Mouse (Mus musculus): ENCODE measurements around the gene Gm20388. TPM values are rescaled to one million over a fixed set of nuclear protein-coding genes. Genes with fewer than 3 reads are reported as not detected.
A peak's percentile ranks its signal among the peaks of the same experiment; 100 is the strongest.

Gene Gm20388
- total RNA-seq, 2 experiments from 2014 or later, result 4.4 to 7.8 TPM

DNA sequence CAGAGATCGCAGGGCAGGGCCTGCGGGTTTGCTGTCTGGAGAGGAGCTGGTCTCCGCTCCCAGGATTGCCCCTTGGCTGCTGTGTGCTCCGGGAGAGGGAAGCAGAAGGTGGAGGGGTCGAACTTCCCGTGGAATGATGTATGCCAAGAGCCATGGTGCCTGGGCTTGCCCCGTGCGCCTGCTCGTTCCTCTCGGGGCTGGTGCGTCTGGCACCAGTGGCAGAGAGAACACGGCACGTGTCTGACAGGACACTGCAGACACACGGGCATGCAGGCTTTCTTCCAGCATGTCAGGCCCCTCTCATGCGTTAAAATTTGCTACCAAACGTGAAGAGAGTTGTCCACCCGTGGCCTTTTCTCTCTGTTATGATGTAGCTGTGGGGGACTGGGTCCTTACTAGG, 4401.1 kb downstream of the Gm20388 start:
- no peak for DNase-seq (ENCODE audit: low spot score in 2 of 2)

DNA sequence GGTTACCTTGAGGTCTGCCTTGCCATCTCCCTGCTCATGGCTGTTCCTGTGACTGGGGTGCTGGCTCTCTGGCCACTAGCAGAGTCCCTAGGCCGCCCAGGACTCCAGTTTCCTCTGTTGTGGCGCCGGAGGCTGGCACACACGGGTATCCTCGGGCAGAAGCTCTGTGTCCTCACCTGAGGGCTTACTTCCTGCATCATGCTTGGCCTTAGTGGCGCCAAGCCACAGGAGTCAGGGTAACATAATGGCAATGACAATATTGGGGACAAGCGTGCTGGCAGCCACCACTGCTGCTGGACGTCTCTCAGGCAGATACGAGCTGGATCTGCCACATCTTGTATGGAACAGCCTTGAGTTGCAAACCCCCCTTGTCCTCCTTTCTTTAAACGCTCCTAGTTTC, 4401.6 kb downstream of the Gm20388 start:
- no peak for DNase-seq (ENCODE audit: low spot score in 2 of 2)

DNA sequence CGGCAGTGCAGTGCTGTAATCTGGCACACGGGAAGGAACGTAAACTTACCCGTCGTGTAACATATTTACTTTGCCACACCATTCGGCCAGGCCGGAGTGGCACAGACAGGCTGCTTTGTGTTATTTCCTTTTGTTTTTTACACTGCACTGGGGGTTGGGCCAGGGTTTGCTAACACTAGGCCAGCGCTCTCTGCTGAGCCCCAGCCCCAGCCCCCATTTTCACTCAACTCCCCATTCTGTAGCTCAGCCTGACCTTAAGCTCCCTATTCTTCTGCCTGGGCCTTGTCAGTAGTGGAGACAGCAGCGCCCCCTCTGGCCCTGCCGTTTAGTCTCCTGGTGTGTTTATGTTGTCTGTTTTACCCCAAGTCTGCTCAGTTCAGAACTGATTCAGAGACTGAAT, 4404.2 kb downstream of the Gm20388 start:
- DNase-seq (ENCODE audit: low spot score in 2 of 2), result no peak

DNA sequence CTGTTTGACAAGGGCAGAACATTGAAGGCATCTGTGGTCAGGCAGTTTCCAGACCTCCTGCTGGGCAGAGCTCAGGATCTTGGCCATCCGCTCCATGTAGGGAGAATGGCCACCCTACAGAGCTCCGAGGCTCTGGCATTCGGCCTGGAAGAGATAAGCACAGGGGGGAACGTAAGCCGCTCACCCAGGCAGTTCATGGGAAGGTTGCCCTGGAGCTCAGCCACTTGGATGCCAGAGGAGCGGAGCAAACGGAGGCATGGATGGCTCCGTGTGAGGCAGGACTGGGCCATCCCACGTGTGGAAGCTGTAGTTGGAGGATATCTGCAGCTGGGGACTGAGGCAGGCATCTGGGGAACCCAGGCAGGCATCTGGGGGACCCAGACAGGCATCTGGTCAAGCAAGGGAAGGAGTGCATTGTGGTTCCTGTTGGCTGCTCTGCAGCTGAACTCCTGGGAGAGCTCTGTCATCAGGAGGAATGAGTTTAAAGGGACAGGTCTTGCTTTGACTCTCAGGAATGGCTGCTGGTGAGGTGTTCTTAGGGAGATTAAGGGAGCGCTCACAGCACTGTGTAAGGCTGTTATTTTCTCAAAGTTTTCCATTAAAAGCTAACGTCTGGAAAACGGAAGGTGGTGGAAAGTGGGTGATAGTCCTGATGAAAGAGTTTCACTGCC, 4406.0 kb downstream of the Gm20388 start:
- no peak for DNase-seq (ENCODE audit: low spot score in 2 of 2)

DNA sequence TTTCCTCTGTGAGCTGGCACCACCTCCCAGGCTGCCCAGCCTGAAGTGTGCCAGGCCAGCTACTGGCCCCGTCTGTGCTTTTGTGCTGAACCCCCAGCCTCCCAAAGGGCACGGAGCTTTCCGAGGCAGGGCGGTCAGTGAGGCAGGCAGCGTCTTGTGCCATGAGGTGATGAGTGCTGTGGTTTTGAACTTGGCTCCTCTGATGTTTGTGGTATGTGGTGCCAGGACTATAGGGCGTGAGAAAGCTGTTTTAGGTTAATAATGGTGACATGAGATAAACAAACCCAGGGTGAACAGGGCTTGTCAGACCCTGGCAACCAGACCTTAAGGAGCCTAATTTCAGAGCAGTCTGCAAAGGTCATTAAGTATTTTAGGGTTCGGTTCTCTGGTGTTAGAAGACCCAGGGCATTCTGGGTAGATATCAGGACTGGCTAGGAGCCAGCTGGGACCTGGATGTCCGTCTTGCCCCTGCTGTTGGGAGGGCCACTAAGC, 4406.6 kb downstream of the Gm20388 start:
- DNase-seq (ENCODE audit: low spot score in 2 of 2), result no peak

DNA sequence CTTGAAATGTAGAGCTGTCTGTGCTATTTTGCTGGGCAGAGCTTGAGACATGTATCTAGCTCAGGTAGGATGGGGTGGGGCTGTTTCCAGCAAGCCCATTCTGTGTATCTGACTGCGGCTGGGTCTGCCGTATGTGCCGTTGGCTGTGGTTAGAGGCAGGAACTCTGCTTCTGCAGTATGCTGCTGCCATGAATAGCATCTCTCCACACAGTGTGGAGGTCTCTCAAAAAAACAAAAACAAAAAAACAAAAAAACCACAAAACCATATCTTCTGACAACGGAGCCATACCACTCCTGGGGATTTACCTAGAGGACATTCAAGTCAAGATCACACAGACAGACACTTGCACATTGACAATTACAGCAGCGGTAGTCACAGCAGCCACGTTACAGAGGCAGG, 4407.2 kb downstream of the Gm20388 start:
- DNase-seq (ENCODE audit: low spot score in 2 of 2), result no peak

DNA sequence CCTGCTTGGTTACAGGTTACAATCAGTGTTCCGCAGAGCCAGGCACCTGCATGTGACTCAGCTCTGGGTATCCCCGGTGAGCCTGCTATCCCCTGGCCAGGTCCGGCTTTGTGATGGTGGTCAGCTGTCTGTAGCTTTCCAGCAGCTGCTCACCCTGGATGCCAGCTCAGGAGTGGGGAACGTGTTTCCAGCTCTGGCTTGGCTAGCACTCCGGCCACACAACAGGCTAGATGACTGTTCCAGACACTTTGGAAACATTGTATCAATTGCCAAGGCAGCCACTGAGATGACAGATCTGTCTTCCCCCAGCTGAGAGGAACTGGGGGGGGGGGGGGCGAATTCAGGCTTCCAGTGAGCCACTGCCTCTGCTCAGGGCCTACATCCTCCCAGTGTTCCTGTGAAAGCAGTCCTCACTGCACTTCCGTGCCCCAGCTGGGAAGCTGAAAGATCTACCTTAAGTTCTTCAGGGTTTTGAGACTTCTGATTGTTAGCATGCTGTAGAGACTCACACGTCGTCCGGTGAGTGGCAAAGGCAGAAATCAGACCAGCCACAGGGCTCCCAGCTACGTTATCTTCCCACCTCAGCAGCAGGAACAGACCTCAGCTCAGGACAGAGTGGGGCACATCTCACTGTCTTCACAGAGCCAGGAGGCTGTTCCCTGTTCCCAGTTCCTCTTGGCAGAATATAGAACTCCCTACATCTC, 4408.1 kb downstream of the Gm20388 start:
- no peak for DNase-seq (ENCODE audit: low spot score in 2 of 2)

DNA sequence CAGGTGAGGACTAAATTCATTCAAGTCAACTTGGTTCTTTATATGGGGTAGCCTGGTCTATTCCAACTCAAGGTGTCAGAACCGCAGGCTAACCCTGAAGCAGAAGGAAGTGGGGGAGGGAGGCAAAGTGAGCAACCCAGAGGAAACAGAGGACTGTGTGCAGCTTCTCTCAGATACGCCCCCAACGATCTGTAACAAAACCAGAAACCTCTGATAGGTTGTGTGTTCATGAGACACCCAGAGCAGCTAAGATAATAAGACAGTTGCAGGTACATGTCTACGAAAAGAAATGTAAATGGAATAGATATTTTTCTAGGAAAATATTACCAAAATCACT, 4408.6 kb downstream of the Gm20388 start:
- DNase-seq (ENCODE audit: low spot score in 2 of 2), result no peak

DNA sequence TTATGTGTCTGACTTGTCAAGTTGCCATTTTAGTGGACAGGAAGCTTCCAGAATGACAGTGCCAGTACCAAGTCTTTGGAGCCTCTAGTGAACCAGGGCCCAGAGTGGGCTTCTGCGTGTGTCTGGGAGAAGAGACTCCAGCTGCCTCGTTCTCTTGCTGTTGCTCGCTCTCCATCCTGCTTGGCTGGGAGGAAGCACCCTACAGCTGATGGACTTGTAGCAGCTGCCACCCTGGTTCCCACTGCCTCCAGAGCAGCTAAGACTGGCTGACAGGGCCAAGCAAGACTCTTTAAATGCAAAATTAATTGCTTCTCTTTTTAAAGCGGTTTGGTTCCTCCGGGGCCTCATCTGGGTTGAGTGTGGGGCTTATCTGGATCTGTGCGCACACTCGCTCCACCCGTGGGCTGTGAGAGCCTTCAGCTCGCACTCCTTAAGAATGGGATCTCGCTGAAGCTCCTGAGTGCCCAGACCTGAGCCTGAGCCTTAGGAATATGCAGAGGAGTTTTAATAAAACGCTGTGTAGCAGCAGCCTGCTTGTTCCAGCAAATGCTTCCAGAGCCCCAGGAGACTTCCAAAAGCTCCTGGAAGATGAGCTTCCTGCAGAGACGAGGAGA, 4410.7 kb downstream of the Gm20388 start:
- DNase-seq (ENCODE audit: low spot score in 2 of 2), result peak in 1 of 2 experiments; percentile 41

DNA sequence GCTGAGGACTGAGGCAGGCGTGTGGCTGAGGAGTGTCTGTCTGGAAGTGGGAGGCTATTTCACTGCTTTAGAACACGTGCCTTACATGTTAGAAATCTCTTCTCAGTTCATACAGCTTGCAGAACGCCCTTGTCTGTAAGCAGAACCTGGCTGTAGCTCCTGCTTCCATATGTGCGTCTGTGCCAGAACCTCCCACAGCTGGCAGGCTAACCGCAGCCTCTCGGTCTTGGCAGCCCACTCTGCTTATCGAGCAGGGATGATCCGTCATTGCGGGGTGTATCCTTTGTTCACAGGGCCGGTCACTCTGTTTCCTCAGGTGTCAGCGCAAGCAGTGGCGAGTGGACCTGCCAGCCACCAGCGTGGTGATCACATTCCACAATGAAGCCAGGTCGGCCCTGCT, 4412.7 kb downstream of the Gm20388 start:
- peak; percentile 40 to 58 for DNase-seq (ENCODE audit: low spot score in 2 of 2)

DNA sequence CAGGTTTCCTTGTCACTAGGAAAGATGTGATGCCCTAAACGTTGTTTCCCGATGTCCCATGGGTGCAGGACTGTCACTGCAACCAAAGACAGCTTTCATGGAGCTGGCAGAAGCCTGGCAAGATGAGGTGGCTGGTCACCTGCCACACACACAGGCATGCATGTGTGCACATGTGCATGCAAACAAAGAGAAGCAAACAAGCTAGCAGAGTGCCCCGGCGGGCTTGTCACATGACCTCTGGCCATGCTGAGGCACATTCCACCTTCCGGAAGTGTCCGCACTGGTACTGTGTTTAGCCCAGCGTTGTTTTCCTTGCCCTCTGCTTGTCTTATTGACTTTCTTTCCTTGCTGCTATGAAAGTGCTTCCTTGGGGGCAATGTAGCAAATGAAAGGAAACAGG, 4417.6 kb downstream of the Gm20388 start:
- DNase-seq (ENCODE audit: low spot score in 2 of 2), result no peak

DNA sequence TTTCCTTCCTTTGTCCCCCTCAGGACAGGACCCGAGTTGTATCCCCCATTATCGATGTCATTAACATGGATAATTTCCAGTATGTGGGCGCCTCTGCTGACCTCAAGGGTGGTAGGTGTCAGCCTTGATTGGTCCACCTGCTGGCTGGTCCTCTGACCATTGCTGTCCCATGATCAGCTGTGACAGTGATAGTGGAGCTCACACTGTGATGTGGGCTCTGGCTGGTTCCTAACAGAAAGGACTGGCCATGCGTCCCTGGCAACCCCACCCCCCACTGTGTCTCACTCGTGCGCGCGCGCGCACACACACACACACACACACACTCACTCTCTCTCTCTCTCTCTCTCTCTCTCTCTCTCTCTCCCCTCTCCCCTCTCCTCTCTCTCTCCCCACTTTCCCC, 4419.0 kb downstream of the Gm20388 start:
- DNase-seq (ENCODE audit: low spot score in 2 of 2), result no peak

DNA sequence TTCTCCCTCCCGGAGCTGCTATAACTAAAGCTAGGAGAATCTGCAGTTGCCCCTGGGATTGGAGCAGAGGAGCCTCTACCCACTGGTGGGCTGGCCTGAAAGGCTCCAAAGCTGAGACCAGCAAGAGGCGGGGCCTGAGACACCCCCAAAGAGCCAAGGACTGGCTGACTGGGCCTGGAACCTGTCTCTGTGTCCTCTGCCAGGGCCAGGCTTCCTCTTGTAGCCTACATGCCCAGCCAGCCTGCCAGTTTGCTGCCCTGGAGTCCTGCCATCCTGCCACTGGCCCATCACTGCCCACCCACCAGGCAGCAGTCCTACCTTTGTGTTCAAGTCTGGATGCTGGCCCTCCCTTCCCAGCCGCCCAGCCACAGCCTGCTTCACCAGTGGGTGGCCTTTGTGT, 4419.8 kb downstream of the Gm20388 start:
- peak in 1 of 2 experiments; percentile 22 for DNase-seq (ENCODE audit: low spot score in 2 of 2)

DNA sequence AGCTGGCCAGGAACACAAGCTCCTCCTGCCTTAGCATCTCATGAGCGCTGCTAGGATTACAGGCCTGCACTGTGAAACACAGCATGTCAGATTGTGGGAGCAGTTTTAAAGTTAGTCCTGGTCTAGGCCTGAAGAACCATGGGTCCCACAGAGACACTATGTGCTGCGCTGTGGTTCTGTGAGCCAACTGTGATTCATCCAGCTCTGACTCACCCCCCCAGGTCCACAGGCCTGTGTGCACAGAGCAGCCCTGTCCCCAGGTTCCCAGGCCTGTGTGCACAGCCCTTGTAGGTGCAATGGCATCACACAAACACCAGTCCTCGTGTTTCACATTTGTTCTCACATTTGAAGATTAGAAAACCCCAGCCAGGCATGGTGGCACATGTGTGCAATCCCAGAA, 4420.5 kb downstream of the Gm20388 start:
- no peak for DNase-seq (ENCODE audit: low spot score in 2 of 2)

DNA sequence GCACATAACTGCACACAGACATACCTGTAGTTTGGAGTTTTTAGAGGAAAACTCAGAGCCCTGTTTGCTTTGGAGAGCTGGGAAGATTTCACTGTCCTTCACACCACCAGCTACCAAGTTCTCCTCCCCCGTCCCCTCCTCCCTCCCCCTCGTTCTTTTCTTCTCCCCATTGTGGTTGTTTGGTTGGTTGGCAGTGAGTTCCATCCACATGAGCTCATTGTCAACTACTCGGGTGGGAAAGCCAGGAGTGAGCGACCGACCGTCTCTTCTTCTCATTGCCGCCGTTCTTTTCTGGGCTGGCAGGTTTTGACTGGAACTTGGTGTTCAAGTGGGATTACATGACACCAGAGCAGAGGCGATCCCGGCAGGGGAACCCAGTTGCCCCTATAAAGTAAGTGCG, 4421.1 kb downstream of the Gm20388 start:
- DNase-seq (ENCODE audit: low spot score in 2 of 2), result no peak

DNA sequence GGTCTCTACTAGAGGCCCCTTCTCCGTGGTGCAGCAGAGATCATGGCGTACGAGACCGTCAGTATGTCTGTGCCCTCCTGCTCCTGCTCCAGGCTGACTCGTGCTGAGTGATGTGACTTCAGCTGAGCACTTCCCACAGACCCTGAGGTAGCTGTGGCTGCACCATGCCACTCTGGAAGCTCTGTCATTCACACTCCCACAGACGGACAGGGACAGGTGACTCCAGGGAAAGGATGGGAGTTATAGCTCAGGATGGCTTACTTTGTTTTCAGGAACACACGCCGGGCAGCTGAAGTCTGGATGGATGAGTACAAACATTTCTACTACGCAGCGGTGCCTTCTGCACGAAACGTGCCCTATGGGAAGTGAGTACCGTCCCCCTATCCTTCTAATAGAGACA, 4425.7 kb downstream of the Gm20388 start:
- no peak for DNase-seq (ENCODE audit: low spot score in 2 of 2)

DNA sequence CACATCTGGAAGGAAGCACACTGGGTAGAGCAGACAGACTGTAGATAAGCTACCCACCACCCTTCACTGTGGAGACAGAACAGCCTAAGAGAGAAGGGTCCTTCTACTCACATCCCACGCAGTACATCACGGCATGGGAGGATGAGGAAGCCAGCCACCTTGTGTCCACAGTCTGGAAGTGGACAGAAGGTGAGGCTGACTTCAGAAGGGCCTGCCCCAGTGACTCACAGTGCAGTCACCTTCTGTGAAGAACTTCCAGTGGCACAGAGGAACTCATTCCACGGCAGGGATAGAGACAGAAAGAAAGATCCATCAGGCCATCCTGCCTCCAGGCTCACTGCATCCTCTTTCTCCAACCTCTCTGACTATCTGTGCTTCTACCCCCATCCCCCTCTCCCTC, 4429.1 kb downstream of the Gm20388 start:
- DNase-seq (ENCODE audit: low spot score in 2 of 2), result no peak

DNA sequence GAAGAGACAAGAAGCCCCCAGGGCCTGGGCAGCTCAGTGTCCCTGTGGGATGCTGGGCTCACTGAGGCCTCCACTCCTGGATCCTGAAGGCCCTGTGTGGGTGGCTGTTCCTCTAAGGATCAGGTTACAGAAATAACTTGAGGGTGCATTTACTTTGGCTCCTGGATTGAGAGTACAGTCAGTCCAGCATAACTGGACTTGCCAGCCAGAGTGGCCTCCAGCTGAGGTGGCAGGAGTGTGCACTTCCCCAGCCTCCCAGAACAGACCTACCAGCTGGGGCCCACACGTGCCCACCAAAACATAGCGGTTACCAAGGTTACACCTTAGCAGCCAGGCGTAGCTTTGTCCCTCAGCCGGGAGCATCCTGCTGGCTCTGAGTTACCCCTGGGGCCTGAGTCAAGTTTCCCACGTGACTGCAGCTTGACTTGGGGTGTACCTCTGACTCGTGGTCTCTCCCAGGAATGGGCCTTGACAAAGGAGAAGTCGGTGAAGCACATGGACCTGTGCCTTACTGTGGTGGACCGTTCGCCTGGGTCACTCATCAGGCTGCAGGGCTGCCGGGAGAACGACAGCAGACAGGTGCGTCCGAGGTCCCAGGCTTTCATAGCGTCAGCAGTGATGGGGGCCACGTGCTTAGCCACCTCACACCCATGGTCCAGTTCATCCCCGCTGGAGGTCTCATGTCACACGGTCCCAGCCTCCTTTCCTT, 4429.9 kb downstream of the Gm20388 start:
- no peak for DNase-seq (ENCODE audit: low spot score in 2 of 2)

DNA sequence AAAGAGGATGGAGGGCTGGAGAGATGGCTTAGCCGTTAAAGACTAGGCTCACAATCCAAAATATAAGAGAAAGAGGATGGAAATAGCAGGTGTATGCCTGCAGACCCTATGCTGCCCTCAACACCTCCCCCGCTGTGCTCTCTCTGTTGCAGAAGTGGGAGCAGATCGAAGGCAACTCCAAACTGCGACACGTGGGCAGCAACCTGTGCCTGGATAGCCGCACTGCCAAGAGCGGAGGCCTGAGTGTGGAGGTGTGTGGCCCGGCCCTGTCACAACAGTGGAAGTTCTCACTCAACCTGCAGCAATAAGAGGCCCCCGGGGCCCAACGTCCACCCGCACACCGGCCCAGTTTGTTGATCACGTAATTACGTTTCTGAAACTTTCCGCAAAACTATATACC, 4432.5 kb downstream of the Gm20388 start:
- DNase-seq (ENCODE audit: low spot score in 2 of 2), result peak; percentile 29 to 69

DNA sequence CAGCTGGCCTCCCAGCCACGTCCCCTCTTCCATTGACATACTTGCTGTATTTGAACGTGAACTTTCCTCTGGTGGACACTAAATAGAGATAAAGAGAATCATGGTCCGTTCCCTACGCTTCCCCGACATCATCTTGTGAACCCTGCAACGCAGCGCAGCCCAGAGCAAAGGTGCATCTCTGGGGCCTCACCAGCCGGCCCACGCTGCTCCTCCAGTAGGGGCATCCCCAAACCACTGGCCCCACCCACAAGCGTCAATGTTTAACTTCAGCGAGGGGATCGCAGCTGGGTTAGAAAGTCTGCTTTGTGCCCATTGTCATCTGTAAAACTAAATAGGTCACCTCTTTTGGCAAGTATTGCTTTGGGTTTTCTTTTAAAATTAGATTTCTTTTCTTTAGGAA, 4433.4 kb downstream of the Gm20388 start:
- no peak for DNase-seq (ENCODE audit: low spot score in 2 of 2)

DNA sequence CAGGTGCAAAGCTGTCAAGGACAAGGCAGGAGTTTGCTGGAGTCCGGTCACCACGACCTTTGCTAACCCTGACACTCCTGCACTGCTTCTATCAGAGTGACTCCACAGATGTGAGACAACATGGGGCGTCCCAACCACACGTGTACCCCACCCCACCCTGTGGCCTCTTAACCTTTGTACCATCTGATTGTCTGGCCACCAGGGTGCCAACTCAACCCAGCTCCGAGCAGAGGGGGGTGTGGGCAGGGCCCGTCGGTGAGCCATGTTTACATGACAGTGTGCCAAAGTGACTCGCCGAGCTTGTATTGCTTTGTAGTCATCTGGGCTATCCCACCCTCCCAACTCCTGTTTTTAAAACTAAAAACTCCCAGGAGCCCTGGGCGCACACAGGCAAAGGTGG, 4434.5 kb downstream of the Gm20388 start:
- no peak for DNase-seq (ENCODE audit: low spot score in 2 of 2)
